Mouse (Mus musculus) hindbrain, embryonic 16.5 days (tissue): ENCODE results near the gene F11r. TPM values are rescaled to one million over a fixed set of nuclear protein-coding genes. Genes with fewer than 3 reads are reported as not detected.
A peak's percentile ranks its signal among the peaks of the same experiment; 100 is the strongest.

Experiments used
- ATAC-seq: fragments of 200-750 bp; cut with Nextera tagmentation; 2 replicates; pipeline ENCODE4 v1.8.0; 2017; ENCODE audit warnings: moderate TSS enrichment, moderate library complexity
- H3K27ac ChIP-seq: fragments of 300-500 bp; sonication (generic); 2 replicates; pipeline ENCODE4 v1.5.1; 2014; ENCODE audit warnings: low read depth, mild to moderate bottlenecking, control low read depth, low read length, moderate library complexity
- H3K27me3 ChIP-seq: fragments of 300-500 bp; sonication (generic); replicated peaks from 2 replicates; pipeline ENCODE4 v1.6.1; 2014; ENCODE audit warnings: low read length; ENCODE audit not compliant: control insufficient read depth, insufficient read depth
- H3K36me3 ChIP-seq: fragments of 300-500 bp; sonication (generic); 2 replicates; pipeline ENCODE4 v1.6.1; 2014; ENCODE audit warnings: mild to moderate bottlenecking, low read length, moderate library complexity, mixed read lengths; ENCODE audit not compliant: control insufficient read depth, insufficient read depth
- H3K4me1 ChIP-seq: fragments of 300-500 bp; sonication (generic); 2 replicates; pipeline ENCODE4 v1.6.1; 2014; ENCODE audit warnings: low read depth, low read length; ENCODE audit not compliant: control insufficient read depth, insufficient read depth
- H3K4me2 ChIP-seq: fragments of 300-500 bp; sonication (generic); 2 replicates; pipeline ENCODE4 v1.6.1; 2014; ENCODE audit warnings: mild to moderate bottlenecking, low read length, control low read depth, moderate library complexity
- H3K4me3 ChIP-seq: fragments of 300-500 bp; sonication (generic); 2 replicates; pipeline ENCODE4 v1.5.1; 2014; ENCODE audit warnings: mild to moderate bottlenecking, low read length, control low read depth, moderate library complexity
- H3K9ac ChIP-seq: fragments of 300-500 bp; sonication (generic); 2 replicates; pipeline ENCODE4 v1.6.1; 2014; ENCODE audit warnings: low read depth, mild to moderate bottlenecking, control low read depth, low read length, moderate library complexity
- H3K9me3 ChIP-seq: fragments of 300-500 bp; sonication (generic); 2 replicates; pipeline ENCODE4 v1.6.1; 2014; ENCODE audit warnings: mild to moderate bottlenecking, low read length, moderate library complexity; ENCODE audit not compliant: control insufficient read depth
- WGBS: fragments of 180-500 bp; shearing (Covaris S2); extraction: QIAGEN DNeasy Blood & Tissue Kit; methylation state at CpG from one replicate; pipeline ENCODE4 v1.1.7; 2014; 5-methylcytosine and 5-hydroxymethylcytosine counted together
- polyA plus RNA-seq: library from polyadenylated mRNA; unstranded; fragments of >200 nt; fragmentation: Nextera tagmentation; extraction: Ambion mirVana; gene quantifications from 2 replicates; pipeline ENCODE4 v1.2.1, GENCODE M21; 2015

F11r gene
- polyA plus RNA-seq, 1 experiment from 2014 or later: 14.1 TPM

DNA sequence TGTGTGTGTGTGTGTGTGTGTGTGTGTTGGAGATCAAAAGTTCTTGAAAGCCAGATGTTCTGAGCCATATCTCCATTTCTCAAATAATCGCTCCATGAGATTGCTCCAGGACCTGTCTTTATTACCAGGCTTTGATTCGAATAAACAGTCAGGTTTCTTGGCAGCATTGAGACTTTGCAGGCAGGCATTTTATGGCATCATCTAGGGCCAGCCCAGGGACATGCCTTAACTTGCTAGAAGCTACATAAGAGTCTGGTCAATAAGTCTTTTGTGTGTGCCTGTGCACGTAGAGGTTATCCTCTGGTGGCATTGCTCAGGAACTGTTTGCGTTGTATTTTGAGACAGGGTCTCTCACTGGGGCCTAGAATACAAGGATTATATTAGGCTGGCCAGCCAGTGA lies 36.2 kb downstream of the F11r start:
- Histone ChIP-seq H3K4me1 (no peaks in the 10 kb centered on the region), H3K27ac (no peak overlapping the region), H3K36me3 (no peaks in the 10 kb centered on the region), H3K4me2 (no peak overlapping the region), H3K27me3 (no peaks in the 10 kb centered on the region), H3K9ac (no peak overlapping the region), H3K9me3 (no peaks in the 10 kb centered on the region), H3K4me3 (no peak overlapping the region)
- no peak for ATAC-seq
- WGBS: 77% methylated on average over 4 of the region's 4 CpGs

GRCm38 (mm10) chr1:171473920-171474640 lies 36.7 kb downstream of the F11r start:
- Histone ChIP-seq H3K4me3 (no peak overlapping the region), H3K9me3 (no peaks in the 10 kb centered on the region), H3K27ac (no peak overlapping the region), H3K4me1 (no peaks in the 10 kb centered on the region), H3K36me3 (no peaks in the 10 kb centered on the region), H3K4me2 (no peak overlapping the region), H3K9ac (no peak overlapping the region), H3K27me3 (no peaks in the 10 kb centered on the region)
- no peak for ATAC-seq
- 77% methylated on average over 9 of the region's 9 CpGs for WGBS

GRCm38 (mm10) chr1:171477123-171477522 lies 39.8 kb downstream of the F11r start:
- no peak overlapping the region for H3K4me2 ChIP-seq
- no peaks in the 10 kb centered on the region; the same call in 1 of the 2 replicates for H3K9me3 ChIP-seq
- no peaks in the 10 kb centered on the region for H3K27me3 ChIP-seq
- 81% methylated on average over 8 of the region's 8 CpGs for WGBS
- no peak overlapping the region for H3K27ac ChIP-seq
- H3K4me1 ChIP-seq: no peaks in the 10 kb centered on the region
- ATAC-seq: no peak
- H3K36me3 ChIP-seq: no peaks in the 10 kb centered on the region
- H3K9ac ChIP-seq: no peak overlapping the region
- H3K4me3 ChIP-seq: no peak overlapping the region

- H3K9me3 ChIP-seq: peaks cover 2% of the 10 kb centered on the region
- no peak overlapping the region for H3K27ac ChIP-seq
- H3K4me1 ChIP-seq: no peaks in the 10 kb centered on the region
- H3K9ac ChIP-seq: peak overlapping the region; percentile 53
- H3K27me3 ChIP-seq: no peaks in the 10 kb centered on the region
- H3K4me3 ChIP-seq: peak overlapping the region; percentile 33
- WGBS: 62% methylated on average over 27 of the region's 27 CpGs
- peak; percentile 65 for ATAC-seq
- H3K36me3 ChIP-seq: no peaks in the 10 kb centered on the region
- H3K4me2 ChIP-seq: peak overlapping the region; percentile 42
Observed at GRCm38 (mm10) chr1:171477758-171478545, 40.6 kb downstream of the F11r start.

- Histone ChIP-seq H3K9ac (no peak overlapping the region), H3K27me3 (no peaks in the 10 kb centered on the region), H3K36me3 (no peaks in the 10 kb centered on the region), H3K4me3 (no peak overlapping the region), H3K4me1 (no peaks in the 10 kb centered on the region), H3K4me2 (no peak overlapping the region), H3K27ac (no peak overlapping the region), H3K9me3 (peaks cover 3% of the 10 kb centered on the region)
- WGBS: 55% methylated on average over 2 of the region's 2 CpGs
- peak; percentile 71 for ATAC-seq
Observed at GRCm38 (mm10) chr1:171478968-171479367, 41.6 kb downstream of the F11r start.

DNA sequence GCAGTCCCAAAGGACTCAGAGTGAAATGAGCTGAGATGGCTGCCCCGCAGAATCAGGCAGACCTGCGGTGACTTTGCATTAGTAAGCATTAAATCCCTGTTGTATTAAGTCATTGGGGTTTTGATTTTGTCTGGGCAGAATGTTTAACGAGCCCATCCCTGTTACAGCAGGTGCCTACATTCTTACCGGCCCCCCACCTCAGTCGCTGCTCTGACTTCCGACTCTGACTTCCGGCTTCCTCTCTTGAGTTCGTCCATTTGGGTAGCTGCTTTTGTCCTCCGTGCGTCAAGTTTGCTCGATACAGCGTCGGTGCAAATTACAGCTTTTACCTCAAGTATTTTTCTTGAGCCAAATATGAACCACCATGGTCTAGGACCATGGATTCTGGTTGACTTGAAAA lies 56.9 kb downstream of the F11r start:
- no peak overlapping the region for H3K4me2 ChIP-seq
- 93% methylated on average over 13 of the region's 13 CpGs for WGBS
- ATAC-seq: no peak
- no peak overlapping the region for H3K27ac ChIP-seq
- no peaks in the 10 kb centered on the region for H3K36me3 ChIP-seq
- H3K9ac ChIP-seq: no peak overlapping the region
- H3K4me3 ChIP-seq: no peak overlapping the region
- H3K4me1 ChIP-seq: no peaks in the 10 kb centered on the region
- H3K27me3 ChIP-seq: no peaks in the 10 kb centered on the region
- H3K9me3 ChIP-seq: peaks cover 6% of the 10 kb centered on the region; the same call in 1 of the 2 replicates

DNA sequence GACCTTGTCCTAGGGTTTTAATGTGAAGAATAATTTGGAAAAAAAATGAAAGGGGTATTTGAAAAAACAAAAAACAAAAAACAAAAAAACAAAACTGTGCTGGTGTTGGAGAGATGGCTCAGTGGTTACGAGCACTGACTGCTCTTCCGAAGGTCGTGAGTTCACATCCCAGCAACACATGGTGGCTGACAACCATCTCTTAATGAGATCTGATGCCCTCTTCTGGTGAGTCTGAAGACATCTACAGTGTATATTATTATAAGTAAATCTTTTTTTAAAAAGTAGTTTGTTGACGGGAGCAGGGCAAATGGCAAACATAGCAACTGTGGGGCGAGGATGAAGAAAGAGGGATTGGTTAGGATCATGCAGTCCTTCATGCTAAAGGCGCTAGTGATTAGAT lies 58.0 kb downstream of the F11r start:
- H3K27ac ChIP-seq: no peak overlapping the region
- H3K9ac ChIP-seq: no peak overlapping the region
- H3K36me3 ChIP-seq: no peaks in the 10 kb centered on the region
- 89% methylated on average over 6 of the region's 6 CpGs for WGBS
- H3K27me3 ChIP-seq: no peaks in the 10 kb centered on the region
- no peaks in the 10 kb centered on the region for H3K4me1 ChIP-seq
- H3K4me3 ChIP-seq: no peak overlapping the region
- H3K4me2 ChIP-seq: no peak overlapping the region
- no peak for ATAC-seq
- H3K9me3 ChIP-seq: peaks cover 3% of the 10 kb centered on the region; the same call in 1 of the 2 replicates

DNA sequence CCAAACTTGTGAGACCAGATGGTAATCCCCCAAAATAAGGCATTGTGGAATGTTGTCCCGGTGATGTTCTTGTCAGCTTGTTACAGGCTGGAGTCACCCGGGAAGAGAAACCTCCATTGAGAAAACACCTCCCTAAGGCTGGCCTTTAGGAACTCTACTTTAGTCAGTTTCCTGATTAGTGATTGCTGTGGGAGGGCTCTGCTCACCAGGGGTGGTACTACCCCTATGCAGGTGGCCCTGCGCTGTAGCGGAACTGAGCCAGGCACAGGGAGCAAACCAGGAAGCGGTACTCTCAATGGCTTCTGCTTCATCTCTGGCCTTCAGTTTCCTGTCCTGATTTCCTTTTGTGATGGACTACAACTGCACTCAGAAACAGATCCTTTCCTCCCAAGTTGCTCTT lies 62.5 kb downstream of the F11r start:
- ATAC-seq: no peak
- no peak overlapping the region for H3K27ac ChIP-seq
- no peak overlapping the region for H3K4me3 ChIP-seq
- H3K4me2 ChIP-seq: no peak overlapping the region
- peaks cover 2% of the 10 kb centered on the region; the same call in 1 of the 2 replicates for H3K4me1 ChIP-seq
- WGBS: 77% methylated on average over 5 of the region's 5 CpGs
- H3K9ac ChIP-seq: no peak overlapping the region
- no peaks in the 10 kb centered on the region for H3K36me3 ChIP-seq
- no peaks in the 10 kb centered on the region for H3K9me3 ChIP-seq
- no peaks in the 10 kb centered on the region for H3K27me3 ChIP-seq

DNA sequence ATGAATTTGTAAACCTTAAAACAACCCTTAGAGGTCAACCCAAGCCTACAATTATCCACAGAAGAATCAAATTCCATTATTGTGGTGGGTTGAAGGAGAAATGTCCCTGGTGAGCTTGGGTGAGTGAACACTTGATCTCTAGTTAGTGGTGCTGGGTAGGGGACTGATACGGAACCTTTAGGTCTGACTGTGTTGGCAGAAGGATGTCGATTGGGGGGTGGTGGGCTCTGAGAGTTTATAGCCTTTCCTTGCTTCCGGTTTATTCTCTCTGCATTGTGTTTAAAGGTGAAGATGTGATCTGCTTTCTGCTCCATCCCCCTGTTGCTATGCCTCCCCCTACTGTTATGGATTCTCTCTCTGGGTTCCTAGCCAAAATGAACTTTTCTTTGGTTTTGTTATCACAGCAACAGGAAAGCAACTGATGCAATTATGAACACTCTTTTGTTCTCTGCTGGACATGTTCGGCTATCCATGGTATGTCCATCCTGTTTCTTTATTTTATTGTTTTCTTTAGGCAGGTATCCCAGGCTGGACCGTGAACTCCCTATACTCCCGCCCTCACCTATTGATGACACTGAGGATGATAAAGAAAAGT lies 63.8 kb downstream of the F11r start:
- ATAC-seq: no peak
- Histone ChIP-seq H3K4me3 (no peak overlapping the region), H3K9ac (no peak overlapping the region), H3K4me2 (no peak overlapping the region), H3K9me3 (no peaks in the 10 kb centered on the region), H3K27me3 (no peaks in the 10 kb centered on the region), H3K36me3 (no peaks in the 10 kb centered on the region), H3K27ac (no peak overlapping the region), H3K4me1 (peaks cover 5% of the 10 kb centered on the region; the same call in 1 of the 2 replicates)
- 54% methylated on average over 6 of the region's 6 CpGs for WGBS
